Mouse (Mus musculus) forebrain, embryonic 11.5 days (tissue): ENCODE data around the gene Urgcp. TPM values are rescaled to one million over a fixed set of nuclear protein-coding genes. Genes with fewer than 3 reads are reported as not detected.

Experiments
- ATAC-seq: fragments of 200-750 bp; cut with Nextera tagmentation; replicated peaks from 2 replicates; pipeline ENCODE4 v1.8.0; 2017; ENCODE audit warnings: moderate TSS enrichment; ENCODE audit not compliant: low FRiP score
- DNase-seq: peaks from one replicate; pipeline ENCODE4 v3.0.0-alpha.2; 2017; ENCODE audit warnings: low spot score
- H3K27ac ChIP-seq: fragments of 300-500 bp; sonication (generic); 2 replicates; pipeline ENCODE4 v1.5.1; 2014; ENCODE audit warnings: low read depth, low read length
- H3K27me3 ChIP-seq: fragments of 300-500 bp; sonication (generic); 2 replicates; pipeline ENCODE4 v1.6.1; 2014; ENCODE audit warnings: mild to moderate bottlenecking, low read length, mixed read lengths; ENCODE audit not compliant: control insufficient read depth, insufficient read depth
- H3K36me3 ChIP-seq: fragments of 300-500 bp; sonication (generic); 2 replicates; pipeline ENCODE4 v1.6.1; 2014; ENCODE audit warnings: mild to moderate bottlenecking, low read length, moderate library complexity, mixed read lengths; ENCODE audit not compliant: control insufficient read depth, insufficient read depth
- H3K4me1 ChIP-seq: fragments of 300-500 bp; sonication (generic); replicated peaks from 2 replicates; pipeline ENCODE4 v1.6.1; 2014; ENCODE audit warnings: low read length, mixed read lengths; ENCODE audit not compliant: control insufficient read depth, insufficient read depth
- H3K4me2 ChIP-seq: fragments of 300-500 bp; sonication (generic); 2 replicates; pipeline ENCODE4 v1.6.1; 2014; ENCODE audit warnings: low read depth, mild to moderate bottlenecking, low read length, moderate library complexity, mixed read lengths; ENCODE audit not compliant: severe bottlenecking
- H3K4me3 ChIP-seq: fragments of 300-500 bp; sonication (generic); 2 replicates; pipeline ENCODE4 v1.5.1; 2014; ENCODE audit warnings: low read depth, low read length
- H3K9ac ChIP-seq: fragments of 300-500 bp; sonication (generic); 2 replicates; pipeline ENCODE4 v1.6.1; 2014; ENCODE audit warnings: low read length
- H3K9me3 ChIP-seq: fragments of 300-500 bp; sonication (generic); 2 replicates; pipeline ENCODE4 v1.6.1; 2016; ENCODE audit warnings: low read length, mixed read lengths; ENCODE audit not compliant: control insufficient read depth
- WGBS: fragments of 180-500 bp; shearing (Covaris S2); extraction: QIAGEN DNeasy Blood & Tissue Kit; methylation state at CpG from one replicate; pipeline ENCODE4 v1.1.7; 2014; 5-methylcytosine and 5-hydroxymethylcytosine counted together
- polyA plus RNA-seq: library from polyadenylated mRNA; unstranded; fragments of >200 nt; fragmentation: Nextera tagmentation; extraction: Ambion mirVana; gene quantifications from 2 replicates; pipeline ENCODE4 v1.2.1, GENCODE M21; 2014

Urgcp gene
- polyA plus RNA-seq, 1 experiment from 2014 or later = 20.1 TPM

DNA sequence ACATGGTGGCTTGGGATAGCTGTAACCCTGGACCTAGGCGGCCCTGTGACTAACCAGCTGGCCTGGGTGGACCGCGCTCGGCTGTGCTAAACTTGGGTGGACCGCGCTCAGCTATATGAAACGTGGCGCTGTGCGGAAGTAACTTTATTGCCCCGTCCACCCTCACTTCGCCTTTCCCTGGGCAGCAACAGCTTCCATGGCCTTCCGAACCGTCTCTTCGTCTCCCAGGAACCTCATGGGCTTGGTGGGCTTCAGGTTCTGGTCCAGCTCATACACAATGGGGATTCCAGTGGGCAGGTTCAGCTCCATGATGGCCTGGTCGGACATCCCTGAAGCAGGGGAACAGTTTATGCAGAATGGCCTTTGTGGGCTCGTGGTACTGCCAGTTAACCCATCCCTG lies 39.3 kb upstream of the Urgcp start:
- 94% methylated on average over 16 of the region's 16 CpGs for WGBS
- Histone ChIP-seq H3K36me3 (peaks cover 11% of the 10 kb centered on the region; the same call in 1 of the 2 replicates), H3K27me3 (no peaks in the 10 kb centered on the region), H3K4me3 (no peak overlapping the region), H3K4me1 (no peaks in the 10 kb centered on the region), H3K9me3 (no peaks in the 10 kb centered on the region), H3K27ac (no peak overlapping the region), H3K4me2 (no peak overlapping the region), H3K9ac (no peak overlapping the region)
- DNase-seq (no peak), ATAC-seq (no peak)

GRCm38 (mm10) chr11:5799621-5800490 lies 37.7 kb upstream of the Urgcp start:
- WGBS = 95% methylated on average over 17 of the region's 17 CpGs
- no peak for ATAC-seq
- Histone ChIP-seq H3K9me3 (no peaks in the 10 kb centered on the region), H3K4me2 (no peak overlapping the region), H3K27me3 (no peaks in the 10 kb centered on the region), H3K27ac (no peak overlapping the region), H3K9ac (no peak overlapping the region), H3K4me1 (no peaks in the 10 kb centered on the region), H3K36me3 (peaks cover 19% of the 10 kb centered on the region; the same call in 1 of the 2 replicates), H3K4me3 (no peak overlapping the region)
- peak; percentile 43 for DNase-seq

GRCm38 (mm10) chr11:5797928-5798327 lies 35.8 kb upstream of the Urgcp start:
- Histone ChIP-seq H3K27ac (no peak overlapping the region), H3K36me3 (peaks cover 19% of the 10 kb centered on the region; the same call in 1 of the 2 replicates), H3K4me3 (no peak overlapping the region), H3K4me1 (no peaks in the 10 kb centered on the region), H3K9ac (no peak overlapping the region), H3K27me3 (no peaks in the 10 kb centered on the region), H3K9me3 (no peaks in the 10 kb centered on the region), H3K4me2 (no peak overlapping the region)
- DNase-seq = peak; percentile 31
- 88% methylated on average over 5 of the region's 5 CpGs for WGBS
- ATAC-seq = no peak

DNA sequence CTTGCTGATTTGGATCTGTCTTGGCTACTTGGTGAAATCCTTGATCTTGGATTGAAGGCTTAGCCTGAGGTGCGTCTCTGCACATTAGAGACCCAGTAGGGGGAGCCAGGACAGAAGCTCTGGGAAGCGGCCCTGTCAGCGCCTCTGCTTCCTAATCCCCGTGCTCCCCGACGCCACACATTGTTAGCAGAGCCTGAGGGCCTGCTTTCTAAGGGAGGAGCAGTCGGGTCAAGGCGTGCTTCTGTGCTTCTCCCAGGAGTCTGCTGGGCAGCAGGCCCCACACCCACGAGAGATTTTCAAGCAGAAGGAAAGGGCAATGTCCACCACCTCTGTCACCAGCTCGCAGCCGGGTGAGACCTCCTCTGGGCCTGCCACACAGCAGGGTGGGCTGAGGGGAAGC lies 35.2 kb upstream of the Urgcp start:
- ATAC-seq = no peak
- H3K9me3 ChIP-seq = no peaks in the 10 kb centered on the region
- 75% methylated on average over 11 of the region's 11 CpGs for WGBS
- H3K4me1 ChIP-seq = no peaks in the 10 kb centered on the region
- peaks cover 19% of the 10 kb centered on the region; the same call in 1 of the 2 replicates for H3K36me3 ChIP-seq
- peak; percentile 50 for DNase-seq
- H3K27me3 ChIP-seq = no peaks in the 10 kb centered on the region
- no peak overlapping the region for H3K27ac ChIP-seq
- H3K4me3 ChIP-seq = no peak overlapping the region
- H3K9ac ChIP-seq = no peak overlapping the region
- no peak overlapping the region for H3K4me2 ChIP-seq

DNA sequence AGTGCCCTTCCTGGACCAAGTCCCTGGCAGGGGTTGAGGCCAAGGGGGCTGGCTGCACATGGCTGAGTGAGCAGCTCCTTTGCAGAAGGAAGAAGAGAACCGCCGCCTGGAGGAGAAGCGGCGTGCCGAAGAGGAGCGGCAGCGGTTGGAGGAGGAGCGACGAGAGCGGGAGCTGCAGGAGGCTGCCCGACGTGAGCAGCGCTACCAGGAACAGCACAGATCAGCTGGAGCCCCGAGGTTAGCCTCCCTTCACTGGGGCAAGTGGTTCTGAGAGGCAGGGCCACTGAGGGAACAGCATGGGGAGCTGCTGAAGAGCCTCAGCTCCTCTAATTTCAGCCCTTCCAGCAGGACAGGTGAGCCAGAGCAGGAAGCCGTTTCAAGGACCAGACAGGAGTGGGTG lies 34.8 kb upstream of the Urgcp start:
- no peak overlapping the region for H3K4me3 ChIP-seq
- H3K36me3 ChIP-seq = peaks cover 21% of the 10 kb centered on the region; the same call in 1 of the 2 replicates
- H3K4me2 ChIP-seq = no peak overlapping the region
- no peak overlapping the region for H3K9ac ChIP-seq
- no peak overlapping the region for H3K27ac ChIP-seq
- WGBS = 85% methylated on average over 15 of the region's 15 CpGs
- no peaks in the 10 kb centered on the region for H3K27me3 ChIP-seq
- no peak for ATAC-seq
- peak; percentile 44 for DNase-seq
- H3K4me1 ChIP-seq = no peaks in the 10 kb centered on the region
- H3K9me3 ChIP-seq = no peaks in the 10 kb centered on the region

DNA sequence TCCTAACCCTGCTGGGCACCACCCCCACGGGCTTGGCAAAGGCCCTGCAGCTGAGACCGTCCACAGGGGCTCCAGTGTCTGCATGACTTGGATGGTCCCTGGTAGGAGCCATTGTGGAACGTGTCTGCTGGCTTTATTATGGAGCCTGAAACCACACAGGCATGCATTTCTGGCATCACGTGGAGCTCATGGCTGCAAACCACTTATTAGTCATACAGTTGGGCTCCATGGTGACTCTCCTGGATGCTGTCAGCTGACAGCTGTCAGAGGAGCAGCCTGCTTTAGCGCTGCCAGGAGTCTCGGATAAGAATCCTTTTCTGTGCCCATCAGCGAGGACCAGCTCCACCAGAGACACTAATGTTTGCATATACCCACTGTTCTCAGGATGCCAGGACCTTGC lies 33.5 kb upstream of the Urgcp start:
- Histone ChIP-seq H3K9ac (no peak overlapping the region), H3K9me3 (no peaks in the 10 kb centered on the region), H3K4me3 (no peak overlapping the region), H3K27me3 (no peaks in the 10 kb centered on the region), H3K36me3 (peaks cover 21% of the 10 kb centered on the region; the same call in 1 of the 2 replicates), H3K4me2 (no peak overlapping the region), H3K4me1 (no peaks in the 10 kb centered on the region), H3K27ac (no peak overlapping the region)
- DNase-seq (peak; percentile 28), ATAC-seq (no peak)
- WGBS = 92% methylated on average over 7 of the region's 7 CpGs

- no peaks in the 10 kb centered on the region for H3K9me3 ChIP-seq
- no peak overlapping the region for H3K4me2 ChIP-seq
- H3K27ac ChIP-seq = no peak overlapping the region
- ATAC-seq (no peak), DNase-seq (peak; percentile 36)
- 87% methylated on average over 9 of the region's 9 CpGs for WGBS
- H3K9ac ChIP-seq = no peak overlapping the region
- no peaks in the 10 kb centered on the region for H3K4me1 ChIP-seq
- H3K36me3 ChIP-seq = peaks cover 21% of the 10 kb centered on the region; the same call in 1 of the 2 replicates
- no peak overlapping the region for H3K4me3 ChIP-seq
- no peaks in the 10 kb centered on the region for H3K27me3 ChIP-seq
Observed at GRCm38 (mm10) chr11:5795290-5795689, 33.1 kb upstream of the Urgcp start.

- no peaks in the 10 kb centered on the region for H3K9me3 ChIP-seq
- H3K36me3 ChIP-seq = peaks cover 8% of the 10 kb centered on the region; the same call in 1 of the 2 replicates
- H3K4me3 ChIP-seq = no peak overlapping the region
- H3K27me3 ChIP-seq = no peaks in the 10 kb centered on the region
- H3K4me1 ChIP-seq = peaks cover 8% of the 10 kb centered on the region; the same call in 1 of the 2 replicates
- H3K4me2 ChIP-seq = no peak overlapping the region
- no peak overlapping the region for H3K27ac ChIP-seq
- 94% methylated on average over 1 of the region's 1 CpGs for WGBS
- DNase-seq (peak; percentile 1), ATAC-seq (no peak)
- no peak overlapping the region for H3K9ac ChIP-seq
Observed at GRCm38 (mm10) chr11:5790431-5790830, 28.3 kb upstream of the Urgcp start.
